Comparison of ENCODE assay signal across 27 mouse cellular contexts in the genomic region with DNA sequence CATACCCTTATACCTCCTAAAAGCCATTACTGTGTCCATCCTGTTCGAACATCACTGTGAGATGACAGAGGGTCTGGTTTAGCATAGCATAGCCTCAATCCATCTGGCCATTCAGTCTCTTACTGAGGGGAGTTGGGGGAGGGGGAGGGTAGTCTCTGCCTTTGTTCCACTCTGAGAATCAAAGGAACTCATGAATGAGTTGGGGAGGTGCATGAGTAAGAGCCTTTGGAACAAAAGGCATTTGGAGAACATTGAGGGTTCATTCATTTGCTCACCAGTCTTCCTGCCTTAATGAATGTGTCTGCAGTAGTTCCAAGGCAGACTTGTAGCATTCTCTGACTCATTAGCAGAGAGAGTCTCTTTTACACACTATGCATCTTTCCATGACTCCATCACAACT. TPM values are rescaled to one million over a fixed set of nuclear protein-coding genes. Genes with fewer than 3 reads are reported as not detected.
DNase-seq lines count a peak whose midpoint lies in the region; ATAC-seq lines count a peak whose summit lies in the region.
"Had no signal": no experiment of that assay in that cellular context is flagged by ENCODE, and none has a peak within 500 bp of the region (broad histone marks: within the 10 kb centered on the region; RNA-seq: fewer than 3 reads in every experiment).

No protein-coding gene starts in this region.

- no peaks in the 10 kb centered on the region for H3K27me3 ChIP-seq in hindbrain, embryonic 11.5 days (ENCODE audit: control insufficient read depth, insufficient read depth, low read length)
- no peaks in the 10 kb centered on the region for H3K27me3 ChIP-seq in hindbrain, embryonic 13.5 days
- no peaks in the 10 kb centered on the region for H3K27me3 ChIP-seq in midbrain, embryonic 12.5 days
- H3K27me3 ChIP-seq in midbrain, embryonic 16.5 days (ENCODE audit: control insufficient read depth, insufficient read depth, low read depth, low read length), result no peaks in the 10 kb centered on the region
- H3K27me3 ChIP-seq: embryonic facial prominence, embryonic 13.5 days; limb, embryonic 13.5 days; liver, embryonic 12.5 days had no signal

- no peaks in the 10 kb centered on the region for H3K9me3 ChIP-seq in hindbrain, embryonic 11.5 days (ENCODE audit: control insufficient read depth, low read length)
- H3K9me3 ChIP-seq in hindbrain, embryonic 13.5 days, result no peaks in the 10 kb centered on the region
- H3K9me3 ChIP-seq in midbrain, embryonic 12.5 days, result no peaks in the 10 kb centered on the region
- H3K9me3 ChIP-seq in midbrain, embryonic 16.5 days (replicated peaks; ENCODE audit: control insufficient read depth, low read length, poor library complexity, severe bottlenecking), result no peaks in the 10 kb centered on the region
- H3K9me3 ChIP-seq: embryonic facial prominence, embryonic 13.5 days; G1E; limb, embryonic 13.5 days; liver, embryonic 12.5 days had no signal

- H3K36me3 ChIP-seq in hindbrain, embryonic 11.5 days (ENCODE audit: control insufficient read depth, insufficient read depth, low read length), result no peaks in the 10 kb centered on the region
- no peaks in the 10 kb centered on the region for H3K36me3 ChIP-seq in hindbrain, embryonic 13.5 days
- H3K36me3 ChIP-seq in midbrain, embryonic 12.5 days, result no peaks in the 10 kb centered on the region
- H3K36me3 ChIP-seq in midbrain, embryonic 16.5 days (ENCODE audit: control insufficient read depth, insufficient read depth, low read length), result no peaks in the 10 kb centered on the region
- H3K36me3 ChIP-seq: embryonic facial prominence, embryonic 13.5 days; G1E; limb, embryonic 13.5 days had no signal

- H3K27ac ChIP-seq in hindbrain, embryonic 11.5 days (ENCODE audit: low read depth, low read length), result no peak overlapping the region
- no peak overlapping the region for H3K27ac ChIP-seq in hindbrain, embryonic 13.5 days
- H3K27ac ChIP-seq in midbrain, embryonic 12.5 days (replicated peaks), result no peak overlapping the region
- no peak overlapping the region for H3K27ac ChIP-seq in midbrain, embryonic 16.5 days (ENCODE audit: low read length)
- H3K27ac ChIP-seq: embryonic facial prominence, embryonic 13.5 days; gastrocnemius, adult 2 months; kidney, postnatal 0 days; limb, embryonic 13.5 days; liver, embryonic 12.5 days; stomach, postnatal 0 days had no signal

- H3K4me1 ChIP-seq in hindbrain, embryonic 11.5 days (replicated peaks; ENCODE audit: control insufficient read depth, insufficient read depth, low read length), result no peaks in the 10 kb centered on the region
- no peaks in the 10 kb centered on the region for H3K4me1 ChIP-seq in hindbrain, embryonic 13.5 days (replicated peaks)
- peaks cover 5% of the 10 kb centered on the region; the same call in 1 of the 2 replicates for H3K4me1 ChIP-seq in midbrain, embryonic 12.5 days
- no peaks in the 10 kb centered on the region for H3K4me1 ChIP-seq in midbrain, embryonic 16.5 days (ENCODE audit: control insufficient read depth, insufficient read depth, low read length)
- H3K4me1 ChIP-seq: liver, embryonic 12.5 days had no signal

- H3K9ac ChIP-seq in hindbrain, embryonic 11.5 days (ENCODE audit: low read depth, low read length), result no peak overlapping the region
- H3K9ac ChIP-seq in hindbrain, embryonic 13.5 days, result no peak overlapping the region
- H3K9ac ChIP-seq in midbrain, embryonic 12.5 days (replicated peaks), result no peak overlapping the region
- H3K9ac ChIP-seq in midbrain, embryonic 16.5 days (ENCODE audit: low read depth, low read length), result no peak overlapping the region
- H3K9ac ChIP-seq: embryonic facial prominence, embryonic 13.5 days; limb, embryonic 13.5 days; liver, embryonic 12.5 days had no signal

- H3K4me3 ChIP-seq in hindbrain, embryonic 11.5 days (ENCODE audit: low read depth, low read length), result no peak overlapping the region
- no peak overlapping the region for H3K4me3 ChIP-seq in hindbrain, embryonic 13.5 days
- H3K4me3 ChIP-seq in midbrain, embryonic 12.5 days, result no peak overlapping the region
- no peak overlapping the region for H3K4me3 ChIP-seq in midbrain, embryonic 16.5 days (ENCODE audit: low read depth, low read length)
- H3K4me3 ChIP-seq: embryonic facial prominence, embryonic 13.5 days; erythroblast, embryonic 14.5 days; gastrocnemius, adult 2 months; limb, embryonic 13.5 days; liver, embryonic 12.5 days had no signal

- no peak for DNase-seq in hindbrain, embryonic 11.5 days (ENCODE audit: low spot score)
- peak; percentile 53 for DNase-seq in embryo, embryonic 10.5 days (ENCODE audit: low spot score)
- DNase-seq in mesoderm, embryonic 11.5 days (ENCODE audit: low read depth, low spot score), result peak; percentile 30
- no peak for DNase-seq in layer of hippocampus, postnatal 10 days (ENCODE audit: low spot score in 2 of 2)
- no peak for DNase-seq in lung, postnatal 25 days (ENCODE audit: low spot score)
- DNase-seq: adrenal gland, adult 8-10 months; cerebellum, adult 2 months; gastrocnemius, adult 2 months; heart, postnatal 4 days; kidney, adult 11 months; lung, adult 18-20 months; lung, postnatal 10 days; right cerebral cortex, postnatal 14 days; thymus, adult 2 months; thymus, postnatal 4 days had no signal

- peak; percentile 40; the same call in 1 of the 2 replicates for ATAC-seq in hindbrain, embryonic 11.5 days (ENCODE audit: low FRiP score)
- no peak for ATAC-seq in hindbrain, embryonic 13.5 days (ENCODE audit: low FRiP score)
- ATAC-seq in midbrain, embryonic 12.5 days (ENCODE audit: low FRiP score, low read depth), result 0 out of 2 replicates have a peak, but pooled peaks have one; percentile 38
- no peak for ATAC-seq in midbrain, embryonic 16.5 days
- ATAC-seq: activated CD4-positive, CD25-positive, alpha-beta regulatory T cell, adult 4 months; hindbrain, embryonic 16.5 days; liver, embryonic 12.5 days had no signal

- no peak overlapping the region for H3K4me2 ChIP-seq in hindbrain, embryonic 11.5 days (replicated peaks; ENCODE audit: low read depth, low read length)
- no peak overlapping the region for H3K4me2 ChIP-seq in hindbrain, embryonic 13.5 days
- H3K4me2 ChIP-seq in midbrain, embryonic 12.5 days (replicated peaks), result no peak overlapping the region
- no peak overlapping the region for H3K4me2 ChIP-seq in midbrain, embryonic 16.5 days (ENCODE audit: low read length)
- H3K4me2 ChIP-seq: embryonic facial prominence, embryonic 13.5 days; limb, embryonic 13.5 days; liver, embryonic 12.5 days had no signal

- WGBS in hindbrain, embryonic 11.5 days, result 48% methylated on average over 1 of the region's 1 CpGs
- 19% methylated on average over 1 of the region's 1 CpGs for WGBS in hindbrain, embryonic 13.5 days
- WGBS in midbrain, embryonic 12.5 days, result 25% methylated on average over 1 of the region's 1 CpGs
- 28% methylated on average over 1 of the region's 1 CpGs for WGBS in midbrain, embryonic 16.5 days

RNA-seq across cellular contexts. Expression of a gene that starts 37.1 kb away (rescaled TPM):
- polyA plus RNA-seq in hindbrain, embryonic 11.5 days (2014; fragmentation: Nextera tagmentation; extraction: Ambion mirVana), result 11.8 and 15.8 TPM in 2 replicates
- 8.9 and 15.4 TPM in 2 replicates for polyA plus RNA-seq in hindbrain, embryonic 13.5 days (2015; fragmentation: Nextera tagmentation; extraction: Ambion mirVana)
- polyA plus RNA-seq in midbrain, embryonic 12.5 days (2016; fragmentation: Nextera tagmentation; extraction: Ambion mirVana), result 8.2 and 9.5 TPM in 2 replicates
- 9.7 and 10.8 TPM in 2 replicates for polyA plus RNA-seq in midbrain, embryonic 16.5 days (2015; fragmentation: Nextera tagmentation; extraction: Ambion mirVana)
- total RNA-seq in layer of hippocampus, postnatal 10 days (2021), result 10 to 100 TPM; 12.4 to 14.4 TPM
- polyA plus RNA-seq: G1E had no signal

Comparison
In these comparisons a context has a peak if more than half of its experiments do, and no peak if none do; other contexts are left out.
1. ATAC-seq: peak in hindbrain, embryonic 11.5 days (single experiment) and midbrain, embryonic 12.5 days (single experiment); none in hindbrain, embryonic 13.5 days (single experiment) and midbrain, embryonic 16.5 days (single experiment).
2. DNase-seq: peak in embryo, embryonic 10.5 days (single experiment) and mesoderm, embryonic 11.5 days (single experiment); none in hindbrain, embryonic 11.5 days (single experiment), layer of hippocampus, postnatal 10 days (0 of 2) and lung, postnatal 25 days (single experiment).